ENCODE assay signal across 17 mouse cellular contexts in the genomic region with DNA sequence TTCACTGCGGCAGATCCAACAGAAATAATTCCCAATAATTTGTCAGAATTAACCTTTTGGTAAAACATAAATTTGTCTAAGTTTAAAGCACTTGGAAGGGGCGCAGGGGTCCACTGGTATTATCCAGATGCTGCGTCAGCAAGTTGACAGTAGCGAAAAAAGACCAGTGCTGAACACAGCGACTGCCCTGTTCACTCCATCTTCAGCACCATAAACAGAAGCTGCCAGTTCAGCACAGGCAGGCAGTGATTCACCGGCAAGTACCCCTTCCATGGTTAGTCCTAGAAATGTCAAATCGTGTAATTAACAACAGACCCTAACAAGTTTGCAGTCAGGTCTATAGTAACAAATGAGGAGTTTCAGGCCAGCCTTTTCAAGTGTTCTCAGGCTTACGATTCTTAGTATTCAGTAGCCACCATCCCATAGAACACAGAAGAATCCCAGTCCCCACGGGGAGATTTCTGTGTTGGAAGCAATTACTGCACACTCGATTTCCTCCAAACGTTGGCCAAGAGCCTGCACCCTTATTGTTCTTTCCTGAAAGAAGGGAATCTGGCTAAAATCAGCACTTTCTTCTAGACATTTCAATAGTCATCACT.
DNase-seq lines count a peak whose midpoint lies in the region; ATAC-seq and TF ChIP-seq lines count a peak whose summit lies in the region.
"Had no signal": no experiment of that assay in that cellular context is flagged by ENCODE, and none has a peak within 500 bp of the region (broad histone marks: within the 10 kb centered on the region; RNA-seq: fewer than 3 reads in every experiment).

No protein-coding gene starts in this region.

- peak; percentile 27 for DNase-seq in gastrocnemius, postnatal 14 days
- no peak for DNase-seq in gastrocnemius, adult 2 months
- DNase-seq in midbrain, postnatal 0 days (ENCODE audit: low spot score) = peak; percentile 63
- no peak for DNase-seq in midbrain, embryonic 10.5 days (ENCODE audit: low spot score)
- peak; percentile 33 for DNase-seq in forelimb bud, embryonic 11.5 days (ENCODE audit: low read depth, low spot score)
- peak; percentile 34 for DNase-seq in retina, postnatal 1 day
- no peak for DNase-seq in lung, adult 18-20 months
- no peak for DNase-seq in natural killer cell, adult 2 months (ENCODE audit: low spot score in 2 of 2)
- DNase-seq: adrenal gland, adult 8-10 months; cerebellum, adult 9-10 months; kidney, postnatal 25 days; right cerebral cortex, postnatal 14 days had no signal

- H3K27me3 ChIP-seq in midbrain, postnatal 0 days (ENCODE audit: insufficient read depth, low read length) = no peaks in the 10 kb centered on the region
- H3K27me3 ChIP-seq in midbrain, embryonic 10.5 days (ENCODE audit: low read depth, poor library complexity, severe bottlenecking) = no peaks in the 10 kb centered on the region
- H3K27me3 ChIP-seq: embryonic facial prominence, embryonic 13.5 days; intestine, embryonic 15.5 days; limb, embryonic 15.5 days; lung, embryonic 15.5 days; megakaryocyte, embryonic 14.5 days had no signal

- no peak overlapping the region for H3K27ac ChIP-seq in gastrocnemius, adult 2 months
- H3K27ac ChIP-seq in midbrain, postnatal 0 days (ENCODE audit: low read depth, low read length) = no peak overlapping the region
- no peak overlapping the region for H3K27ac ChIP-seq in midbrain, embryonic 10.5 days (replicated peaks)
- H3K27ac ChIP-seq: embryonic facial prominence, embryonic 13.5 days; intestine, embryonic 15.5 days; limb, embryonic 15.5 days; lung, embryonic 15.5 days had no signal

- intact Hi-C loops in gastrocnemius, postnatal 14 days (cut with DNase I; ENCODE audit: low total_unique reads) = no loop called here
- intact Hi-C loops in gastrocnemius, adult 2 months (cut with DNase I) = no loop called here

- H3K4me3 ChIP-seq in gastrocnemius, adult 2 months = no peak overlapping the region
- no peak overlapping the region for H3K4me3 ChIP-seq in midbrain, postnatal 0 days (ENCODE audit: low read depth, low read length)
- H3K4me3 ChIP-seq in midbrain, embryonic 10.5 days = no peak overlapping the region
- H3K4me3 ChIP-seq: embryonic facial prominence, embryonic 13.5 days; intestine, embryonic 15.5 days; limb, embryonic 15.5 days; lung, embryonic 15.5 days; megakaryocyte, embryonic 14.5 days had no signal

- no peaks in the 10 kb centered on the region for H3K36me3 ChIP-seq in midbrain, postnatal 0 days (ENCODE audit: insufficient read depth, low read length)
- peaks cover 66% of the 10 kb centered on the region for H3K36me3 ChIP-seq in midbrain, embryonic 10.5 days
- H3K36me3 ChIP-seq: intestine, embryonic 15.5 days had no signal

- no peaks in the 10 kb centered on the region for H3K9me3 ChIP-seq in midbrain, postnatal 0 days (ENCODE audit: low read length)
- H3K9me3 ChIP-seq in midbrain, embryonic 10.5 days (replicated peaks) = peaks cover 23% of the 10 kb centered on the region
- H3K9me3 ChIP-seq: intestine, embryonic 15.5 days; limb, embryonic 15.5 days; lung, embryonic 15.5 days had no signal

- 55% methylated on average over 11 of the region's 11 CpGs for WGBS in midbrain, postnatal 0 days
- WGBS in midbrain, embryonic 10.5 days = 71% methylated on average over 11 of the region's 11 CpGs

- no peak for ATAC-seq in midbrain, postnatal 0 days (ENCODE audit: low FRiP score)
- ATAC-seq: intestine, embryonic 15.5 days had no signal

- no peak overlapping the region for H3K9ac ChIP-seq in midbrain, postnatal 0 days (replicated peaks; ENCODE audit: low read length, poor library complexity, severe bottlenecking)
- H3K9ac ChIP-seq: embryonic facial prominence, embryonic 13.5 days; intestine, embryonic 15.5 days; limb, embryonic 15.5 days; lung, embryonic 15.5 days had no signal

- H3K4me1 ChIP-seq in midbrain, postnatal 0 days (ENCODE audit: insufficient read depth, low read length) = no peaks in the 10 kb centered on the region
- peaks cover 8% of the 10 kb centered on the region; the same call in 1 of the 2 replicates for H3K4me1 ChIP-seq in midbrain, embryonic 10.5 days
- H3K4me1 ChIP-seq: intestine, embryonic 15.5 days; limb, embryonic 15.5 days; lung, embryonic 15.5 days; megakaryocyte, embryonic 14.5 days had no signal

- no peak overlapping the region for H3K4me2 ChIP-seq in midbrain, postnatal 0 days (ENCODE audit: low read depth, low read length, poor library complexity, severe bottlenecking)
- H3K4me2 ChIP-seq: embryonic facial prominence, embryonic 13.5 days; intestine, embryonic 15.5 days; limb, embryonic 15.5 days; lung, embryonic 15.5 days had no signal

- no peak for TF ChIP-seq CTCF in gastrocnemius, adult 2 months (IDR thresholded peaks at IDR 0.05)
- TF ChIP-seq CTCF in midbrain, postnatal 0 days (IDR thresholded peaks at IDR 0.05) = no peak

Comparison
In these comparisons a context has a peak if more than half of its experiments do, and no peak if none do; other contexts are left out.
1. DNase-seq: peak in gastrocnemius, postnatal 14 days (single experiment), midbrain, postnatal 0 days (single experiment), forelimb bud, embryonic 11.5 days (single experiment) and retina, postnatal 1 day (single experiment); none in gastrocnemius, adult 2 months (single experiment), midbrain, embryonic 10.5 days (single experiment), lung, adult 18-20 months (0 of 2) and natural killer cell, adult 2 months (0 of 2).